Mouse (Mus musculus) CH12.LX (cell line): Measurements from ENCODE around the gene Slc4a8. TPM values are rescaled to one million over a fixed set of nuclear protein-coding genes. Genes with fewer than 3 reads are reported as not detected.
A peak's percentile ranks its signal among the peaks of the same experiment; 100 is the strongest.
"Not testable (repeated sequence)": the region's sequence is repeated elsewhere in the genome, so short reads cannot be mapped to it uniquely, and the experiment has no call there.

Source experiments
- DNase-seq: peaks from one replicate; pipeline ENCODE4 v3.0.0-alpha.2; 2013; ENCODE audit errors: extremely low read depth
- H3K27ac ChIP-seq: 2 replicates; pipeline ENCODE4 v1.5.1; 2012; ENCODE audit warnings: low read depth, mild to moderate bottlenecking, control low read depth, moderate library complexity; ENCODE audit not compliant: insufficient read depth
- H3K27me3 ChIP-seq: replicated peaks from 2 replicates; pipeline ENCODE3; 2012; ENCODE audit warnings: inconsistent platforms
- H3K36me3 ChIP-seq, 2 experiments: replicated peaks in 1 of 2; 2 replicates each; pipeline versions ENCODE3 to v1.6.1; 2012; ENCODE audit warnings: inconsistent platforms in 1 of 2, low read length in 1 of 2, mild to moderate bottlenecking in 1 of 2, mixed read lengths in 1 of 2, moderate library complexity in 1 of 2; ENCODE audit not compliant: control insufficient read depth in 1 of 2, insufficient read depth in 1 of 2
- H3K4me1 ChIP-seq, 2 experiments: 2 replicates each; pipeline ENCODE4 v1.6.1; 2012; ENCODE audit warnings: inconsistent platforms in 1 of 2, moderate library complexity in 1 of 2; ENCODE audit not compliant: insufficient read depth in 2 of 2, control insufficient read depth in 1 of 2
- H3K4me2 ChIP-seq: 2 replicates; pipeline ENCODE4 v1.6.1; 2012; ENCODE audit warnings: low read depth, mild to moderate bottlenecking, control low read depth; ENCODE audit not compliant: poor library complexity, insufficient read depth, severe bottlenecking
- H3K4me3 ChIP-seq, 3 experiments: fragments of 150-350 bp in 1 of 3; sonication (generic) in 1 of 3; replicated peaks in 1 of 3; 2 replicates each; pipeline versions ENCODE3 to v1.5.1; 2011 to 2012; ENCODE audit warnings: low read depth in 2 of 3, low read length in 2 of 3, mild to moderate bottlenecking in 2 of 3, moderate library complexity in 2 of 3, control low read depth in 1 of 3, improper control_type of control experiment in 1 of 3, inconsistent platforms in 1 of 3, mixed read lengths in 1 of 3; ENCODE audit not compliant: poor library complexity in 1 of 3
- H3K79me2 ChIP-seq: replicated peaks from 2 replicates; pipeline ENCODE4 v1.6.1; 2012; ENCODE audit warnings: mild to moderate bottlenecking, moderate library complexity; ENCODE audit not compliant: control insufficient read depth, poor library complexity, insufficient read depth, severe bottlenecking; ENCODE audit errors: extremely low read depth
- H3K9ac ChIP-seq: 2 replicates; pipeline ENCODE4 v1.6.1; 2012; ENCODE audit warnings: low read depth, mild to moderate bottlenecking, control low read depth, moderate library complexity; ENCODE audit not compliant: insufficient read depth
- H3K9me3 ChIP-seq: replicated peaks from 2 replicates; pipeline ENCODE3; 2012; ENCODE audit warnings: low read length, inconsistent platforms, mixed read lengths
- CTCF ChIP-seq, 2 experiments: IDR thresholded peaks in 1 of 2; conservative IDR thresholded peaks in 1 of 2; 2 replicates each; pipeline ENCODE4 v1.5.1; 2011 to 2012; ENCODE audit warnings: low read depth in 2 of 2, low read length in 2 of 2, improper control_type of control experiment in 1 of 2, inconsistent platforms in 1 of 2, mild to moderate bottlenecking in 1 of 2, moderate library complexity in 1 of 2
- GABPA ChIP-seq: IDR thresholded peaks from 2 replicates; pipeline ENCODE4 v1.6.1; 2012; ENCODE audit warnings: low read depth, low read length, improper control_type of control experiment, inconsistent platforms; ENCODE audit not compliant: insufficient replicate concordance
- KAT2A ChIP-seq: IDR thresholded peaks from 2 replicates; pipeline ENCODE4 v1.6.1; 2012; ENCODE audit warnings: low read length, improper control_type of control experiment, inconsistent platforms; ENCODE audit not compliant: insufficient replicate concordance
- NRF1 ChIP-seq: IDR thresholded peaks from 2 replicates; pipeline ENCODE4 v1.6.1; 2014; ENCODE audit warnings: low read depth, mild to moderate bottlenecking, inconsistent platforms, low read length, improper control_type of control experiment, moderate library complexity
- RAD21 ChIP-seq: IDR thresholded peaks from 2 replicates; pipeline ENCODE4 v1.6.1; 2011; ENCODE audit warnings: low read depth, mild to moderate bottlenecking, low read length, improper control_type of control experiment, moderate library complexity
- SMC3 ChIP-seq: IDR thresholded peaks from 2 replicates; pipeline ENCODE4 v1.6.1; 2011; ENCODE audit warnings: low read depth, low read length, improper control_type of control experiment
- ZMIZ1 ChIP-seq: IDR thresholded peaks from 2 replicates; pipeline ENCODE4 v1.6.1; 2012; ENCODE audit warnings: low read depth, mild to moderate bottlenecking, inconsistent platforms, low read length, improper control_type of control experiment
- dilution Hi-C: fragments of 300-500 bp; cut with MboI; formaldehyde crosslinking; loops from 2 replicates; pipeline ENCODE4 v1.14.3; 2020; ENCODE audit warnings: low sequenced_read_pairs; ENCODE audit not compliant: extremely low pct_unique_long_range_greater_than_20kb, extremely low pct_ligation_motif_present
- in situ Hi-C: fragments of 300-500 bp; cut with MboI; formaldehyde crosslinking; loops from 3 replicates; pipeline ENCODE4 v1.14.3; 2019; ENCODE audit warnings: low sequenced_read_pairs, low pct_ligation_motif_present, low pct_unique_long_range_greater_than_20kb, mixed read lengths
- polyA plus RNA-seq: library from polyadenylated mRNA; unstranded; fragments of >175 nt; gene quantifications from 2 replicates; pipeline ENCODE4 v1.2.1, GENCODE M21; 2012; ENCODE audit warnings: low read depth; ENCODE audit not compliant: insufficient read length
- total RNA-seq, 2 experiments: library from RNA; depleted of rRNA; stranded (reverse); fragments of 300-350 nt in 1 of 2; fragments of >200 nt in 1 of 2; gene quantifications; 2 replicates each; pipeline ENCODE4 v1.2.3; 2012 to 2014

Slc4a8 gene
- total and polyA plus RNA-seq, 3 experiments, result 4.7 to 9.6 (median 5.1) TPM

DNA sequence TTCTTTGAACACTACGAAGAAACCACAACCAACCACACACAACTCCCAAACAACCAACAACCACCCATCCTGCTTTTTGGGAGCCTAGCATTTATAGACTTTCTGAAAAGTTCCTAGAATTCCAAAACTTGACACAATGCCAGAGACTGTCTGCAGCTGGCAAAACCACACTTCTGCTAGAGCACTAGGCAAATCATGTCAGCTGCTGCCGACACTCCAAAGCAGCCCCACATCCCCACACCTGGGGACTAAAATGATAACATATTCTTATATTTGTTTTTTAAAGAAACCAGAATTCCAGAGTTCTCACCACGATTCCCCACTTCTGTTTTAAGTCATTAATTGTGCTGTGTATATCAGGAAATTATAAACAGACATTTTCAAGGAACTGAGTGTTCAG, 57.3 kb downstream of the Slc4a8 start:
- Histone ChIP-seq H3K27me3 (peaks cover 22% of the 10 kb centered on the region), H3K4me3 (no peak overlapping the region), H3K79me2 (no peaks in the 10 kb centered on the region), H3K36me3 (peaks cover 0 to 4% of the 10 kb centered on the region in 2 experiments), H3K9ac (no peak overlapping the region), H3K4me2 (no peak overlapping the region), H3K27ac (no peak overlapping the region), H3K4me1 (no peaks in the 10 kb centered on the region), H3K9me3 (no peaks in the 10 kb centered on the region)
- DNase-seq, result no peak
- dilution Hi-C loops, result no loop called here
- in situ Hi-C loops, result loop anchor here (5.0 kb wide), 1 partner anchor 57 kb away; the partner anchor contains the start of gene Slc4a8
- TF ChIP-seq KAT2A (no peak), GABPA (no peak)

DNA sequence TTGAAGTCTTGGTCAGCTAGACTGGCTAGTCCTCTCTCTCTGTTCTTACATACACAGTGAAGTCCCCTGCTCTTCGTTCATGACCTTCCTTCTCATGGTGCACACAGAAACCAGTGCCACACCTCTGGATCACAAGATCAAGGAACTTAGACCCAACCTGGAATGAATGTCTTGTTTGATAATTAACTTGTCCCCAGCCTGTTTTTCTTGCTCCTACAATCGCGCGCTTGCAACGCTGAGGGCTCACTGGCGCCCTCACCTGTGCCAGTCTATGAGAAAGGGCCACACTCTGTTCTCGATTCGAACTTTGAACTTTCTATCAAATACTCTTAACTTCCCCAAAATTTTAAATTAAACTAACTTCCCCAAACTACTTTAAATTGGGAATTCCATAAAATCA, 60.3 kb downstream of the Slc4a8 start:
- peak; percentile 8 for DNase-seq
- Histone ChIP-seq H3K79me2 (no peaks in the 10 kb centered on the region), H3K27me3 (peaks cover 45% of the 10 kb centered on the region), H3K27ac (no peak overlapping the region), H3K4me2 (0 out of 2 replicates have a peak overlapping the region, but pooled peaks have one; percentile 22), H3K9ac (no peak overlapping the region), H3K4me1 (no peaks in the 10 kb centered on the region), H3K4me3 (no peak overlapping the region), H3K9me3 (no peaks in the 10 kb centered on the region), H3K36me3 (no peaks in the 10 kb centered on the region)
- in situ Hi-C loops, result no loop called here
- dilution Hi-C loops, result no loop called here
- TF ChIP-seq NRF1 (no peak), ZMIZ1 (no peak), SMC3 (peak; percentile 74), RAD21 (peak; percentile 45), CTCF (conservative IDR thresholded peaks at IDR 0.05 in 1 of 2, IDR thresholded peaks at IDR 0.05 in 1 of 2; ENCODE audit: low read depth in 2 of 2, low read length in 2 of 2) (peak in 1 of 2 experiments; percentile 71; a peak in 2 of 4 replicates)

DNA sequence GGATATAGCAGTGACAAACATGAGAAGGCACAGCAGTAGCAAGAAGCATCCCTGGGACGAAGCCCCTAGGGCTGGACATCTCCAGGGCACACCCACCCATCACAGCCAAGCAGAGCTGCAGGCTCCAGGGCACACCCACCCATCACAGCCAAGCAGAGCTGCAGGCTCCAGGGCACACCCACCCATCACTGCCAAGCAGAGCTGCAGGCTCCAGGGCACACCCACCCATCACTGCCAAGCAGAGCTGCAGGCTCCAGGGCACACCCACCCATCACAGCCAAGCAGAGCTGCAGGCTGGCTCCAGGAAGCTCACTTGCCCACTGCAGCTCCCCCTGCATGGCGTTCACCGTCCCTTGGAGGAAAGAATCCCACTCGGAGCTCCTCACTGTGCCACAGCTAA, 60.8 kb downstream of the Slc4a8 start:
- H3K4me3 ChIP-seq, result not testable (repeated sequence)

More for the DNA sequence above, 60.8 kb downstream of the Slc4a8 start:
- H3K27me3 ChIP-seq, result peaks cover 46% of the 10 kb centered on the region
- in situ Hi-C loops, DNase-seq, H3K27ac ChIP-seq, dilution Hi-C loops, H3K4me1 ChIP-seq, H3K36me3 ChIP-seq, H3K9me3 ChIP-seq, H3K79me2 ChIP-seq, H3K4me2 ChIP-seq, H3K9ac ChIP-seq: not testable (repeated sequence)
